Mouse (Mus musculus) spleen, adult 2 months (tissue): Measurements from ENCODE around the gene Snapc4. TPM values are rescaled to one million over a fixed set of nuclear protein-coding genes. Genes with fewer than 3 reads are reported as not detected.

Experiments used
- DNase-seq, 2 experiments: peaks; one replicate each; pipeline versions ENCODE4 v3.0.0 to v3.0.0-alpha.2; 2012 to 2021; ENCODE audit warnings: low spot score in 2 of 2, low read depth in 1 of 2
- H3K27ac ChIP-seq: fragments of 200-500 bp; 2 replicates; pipeline ENCODE4 v1.5.1; 2012; ENCODE audit warnings: low read length, inconsistent platforms; ENCODE audit not compliant: insufficient read depth
- H3K27me3 ChIP-seq: fragments of 200-500 bp; 2 replicates; pipeline ENCODE4 v1.6.1; 2012; ENCODE audit warnings: mild to moderate bottlenecking, moderate library complexity, low read length, inconsistent platforms; ENCODE audit not compliant: control insufficient read depth, insufficient read depth
- H3K36me3 ChIP-seq: fragments of 200-500 bp; 2 replicates; pipeline ENCODE4 v1.6.1; 2012; ENCODE audit warnings: mild to moderate bottlenecking, low read length, inconsistent platforms; ENCODE audit not compliant: control insufficient read depth, insufficient read depth
- H3K4me1 ChIP-seq: fragments of 200-500 bp; 2 replicates; pipeline ENCODE4 v1.6.1; 2011; ENCODE audit warnings: inconsistent platforms; ENCODE audit not compliant: control insufficient read depth, insufficient read depth, insufficient read length
- H3K4me3 ChIP-seq: fragments of 200-500 bp; 2 replicates; pipeline ENCODE4 v1.5.1; 2011; ENCODE audit warnings: mild to moderate bottlenecking, inconsistent platforms; ENCODE audit not compliant: insufficient read depth, insufficient read length; ENCODE audit errors: extremely low read depth
- CTCF ChIP-seq: fragments of 200-500 bp; IDR thresholded peaks from 2 replicates; pipeline ENCODE4 v1.5.1; 2011; ENCODE audit warnings: mild to moderate bottlenecking, inconsistent platforms; ENCODE audit not compliant: insufficient read depth, insufficient read length, insufficient replicate concordance; ENCODE audit errors: extremely low read depth
- POLR2A ChIP-seq: fragments of 200-500 bp; IDR thresholded peaks from 2 replicates; pipeline ENCODE4 v1.6.1; 2011; ENCODE audit warnings: low read depth, low read length, inconsistent platforms
- WGBS: fragments of 180-500 bp; shearing (Covaris S2); methylation state at CpG from one replicate; pipeline ENCODE4 v1.1.7; 2018; 5-methylcytosine and 5-hydroxymethylcytosine counted together
- polyA plus RNA-seq: library from polyadenylated mRNA; depleted of rRNA; stranded (reverse); fragments of >200 nt; gene quantifications from 2 replicates; pipeline ENCODE4 v1.2.3, GENCODE M21; 2012

The Snapc4 gene
- polyA plus RNA-seq, 1 experiment, result 41.1 TPM

GRCm38 (mm10) chr2:26400296-26400695 is 19.8 kb upstream of the Snapc4 start:
- no peak for TF ChIP-seq CTCF
- no peak for TF ChIP-seq POLR2A
- Histone ChIP-seq H3K4me1 (no peaks in the 10 kb centered on the region), H3K36me3 (peaks cover 35% of the 10 kb centered on the region), H3K27ac (no peak overlapping the region), H3K4me3 (no peak overlapping the region), H3K27me3 (no peaks in the 10 kb centered on the region)
- WGBS, result 89% methylated on average over 5 of the region's 5 CpGs
- DNase-seq, result no peak

GRCm38 (mm10) chr2:26399647-26400046 is 19.2 kb upstream of the Snapc4 start:
- WGBS, result 88% methylated on average over 5 of the region's 5 CpGs
- no peak overlapping the region for H3K27ac ChIP-seq
- H3K36me3 ChIP-seq, result peaks cover 41% of the 10 kb centered on the region
- no peak for DNase-seq
- H3K4me1 ChIP-seq, result no peaks in the 10 kb centered on the region
- TF ChIP-seq POLR2A (no peak), CTCF (no peak)
- H3K27me3 ChIP-seq, result no peaks in the 10 kb centered on the region
- no peak overlapping the region for H3K4me3 ChIP-seq

GRCm38 (mm10) chr2:26398978-26399377 is 18.5 kb upstream of the Snapc4 start:
- TF ChIP-seq CTCF (no peak), POLR2A (no peak)
- Histone ChIP-seq H3K4me1 (no peaks in the 10 kb centered on the region), H3K36me3 (peaks cover 45% of the 10 kb centered on the region), H3K27ac (no peak overlapping the region), H3K4me3 (no peak overlapping the region), H3K27me3 (no peaks in the 10 kb centered on the region)
- DNase-seq, result no peak
- 93% methylated on average over 8 of the region's 8 CpGs for WGBS

GRCm38 (mm10) chr2:26391617-26392016 is 11.2 kb upstream of the Snapc4 start:
- Histone ChIP-seq H3K4me3 (no peak overlapping the region), H3K27ac (no peak overlapping the region), H3K27me3 (no peaks in the 10 kb centered on the region), H3K4me1 (peaks cover 6% of the 10 kb centered on the region), H3K36me3 (peaks cover 45% of the 10 kb centered on the region)
- DNase-seq, result no peak
- TF ChIP-seq POLR2A, result no peak
- no peak for TF ChIP-seq CTCF
- 91% methylated on average over 6 of the region's 6 CpGs for WGBS

GRCm38 (mm10) chr2:26390954-26391353 is 10.5 kb upstream of the Snapc4 start:
- Histone ChIP-seq H3K36me3 (peaks cover 49% of the 10 kb centered on the region), H3K27ac (no peak overlapping the region), H3K27me3 (no peaks in the 10 kb centered on the region), H3K4me3 (no peak overlapping the region), H3K4me1 (peaks cover 6% of the 10 kb centered on the region)
- no peak for DNase-seq
- 67% methylated on average over 3 of the region's 3 CpGs for WGBS
- TF ChIP-seq POLR2A (no peak), CTCF (no peak)

- peak; percentile 77 for TF ChIP-seq POLR2A
- no peak for TF ChIP-seq CTCF
- peaks cover 47% of the 10 kb centered on the region for H3K36me3 ChIP-seq
- H3K27me3 ChIP-seq, result no peaks in the 10 kb centered on the region
- H3K27ac ChIP-seq, result peak within 1 kb of the TSS; percentile 76
- H3K4me3 ChIP-seq, result peak within 1 kb of the TSS; percentile 84
- peak; percentile 56 to 78 for DNase-seq
- 2% methylated on average over 60 of the region's 60 CpGs for WGBS
- peaks cover 6% of the 10 kb centered on the region for H3K4me1 ChIP-seq
These were observed 8.8 kb upstream of the Snapc4 start, which contains the start of the genes Entr1 and Pmpca for GRCm38 (mm10) chr2:26389154-26389690. Entr1 (minus strand) TSS chr2:26389316. Pmpca (plus strand) TSS chr2:26389339.

GRCm38 (mm10) chr2:26388682-26389153 is 8.3 kb upstream of the Snapc4 start:
- Histone ChIP-seq H3K4me1 (peaks cover 6% of the 10 kb centered on the region), H3K27me3 (no peaks in the 10 kb centered on the region), H3K4me3 (peak overlapping the region; percentile 84), H3K36me3 (peaks cover 46% of the 10 kb centered on the region), H3K27ac (peak overlapping the region; percentile 76)
- no peak for TF ChIP-seq POLR2A
- no peak for TF ChIP-seq CTCF
- under 1% methylated on average over 44 of the region's 45 CpGs for WGBS
- peak in 1 of 2 experiments; percentile 15 for DNase-seq
